Comparison of ENCODE assay signal across 8 mouse cellular contexts in the genomic region with DNA sequence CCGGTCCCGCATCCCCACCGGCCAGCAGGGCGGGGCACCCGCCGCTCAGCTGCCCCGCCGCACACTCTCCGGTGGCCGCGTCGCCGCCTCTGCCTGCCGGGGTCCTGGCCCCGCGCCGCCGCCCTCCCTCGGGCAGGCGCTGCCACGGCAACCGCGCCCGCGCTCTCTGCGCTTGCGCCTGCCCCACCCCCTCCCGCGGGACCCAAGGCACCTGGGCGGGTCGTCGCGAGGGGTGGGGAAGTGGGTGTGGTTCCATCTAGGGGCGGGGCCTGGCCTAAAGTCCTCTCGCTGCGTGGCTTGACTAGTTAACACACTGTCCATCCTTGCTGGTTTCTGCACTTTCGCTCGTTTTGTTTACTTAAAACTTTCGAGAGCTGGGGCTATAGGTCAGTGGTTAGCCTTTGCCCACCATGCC. TPM values are rescaled to one million over a fixed set of nuclear protein-coding genes. Genes with fewer than 3 reads are reported as not detected.
DNase-seq lines count a peak whose midpoint lies in the region; ATAC-seq lines count a peak whose summit lies in the region.

Gene Stx2 (minus strand): TSS at position 163 of the 415 bp plus-strand sequence.

- peaks cover 30% of the 10 kb centered on the region for H3K36me3 ChIP-seq in megakaryocyte, embryonic 14.5 days (replicated peaks; ENCODE audit: low read length)

- peak; percentile 95 to 96 for DNase-seq in adrenal gland, adult 18-20 months (ENCODE audit: low spot score in 2 of 2)
- peak; percentile 95 for DNase-seq in embryo, embryonic 10.5 days (ENCODE audit: low spot score)
- DNase-seq in gastrocnemius, postnatal 14 days: peak; percentile 92
- DNase-seq in left cerebral cortex, adult 9 months (ENCODE audit: low spot score in 2 of 2): peak; percentile 73 to 88
- peak; percentile 88 to 91 for DNase-seq in right cerebral cortex, adult 2 months (ENCODE audit: low spot score in 2 of 2)
- peak; percentile 59 for DNase-seq in urinary bladder, postnatal 10 days (ENCODE audit: low spot score)

- peak; percentile 97 for ATAC-seq in inflammation-experienced regulatory T-cells, adult 6 months

- H3K4me3 ChIP-seq in megakaryocyte, embryonic 14.5 days (replicated peaks): peak within 1 kb of the TSS; percentile 93

- H3K27me3 ChIP-seq in megakaryocyte, embryonic 14.5 days (replicated peaks): no peaks in the 10 kb centered on the region

- peaks cover 80% of the 10 kb centered on the region for H3K4me1 ChIP-seq in megakaryocyte, embryonic 14.5 days

- no peaks in the 10 kb centered on the region for H3K9me3 ChIP-seq in megakaryocyte, embryonic 14.5 days

- intact Hi-C loops in gastrocnemius, postnatal 14 days (cut with DNase I; ENCODE audit: low total_unique reads): no loop called here

RNA-seq across cellular contexts. Expression of gene Stx2, which starts in this region (rescaled TPM):
- total RNA-seq in adrenal gland, adult 18-20 months (2021): 10 to 100 TPM; 18.2 to 24.4 TPM
- 10 to 100 TPM in 1 of 2 experiments, 1 to 10 TPM in 1; 8.7 to 10.4 TPM for total RNA-seq in gastrocnemius, postnatal 14 days (2021)
- 1 to 10 TPM; 1.1 to 2.3 (median 1.9) TPM for polyA plus RNA-seq in inflammation-experienced regulatory T-cells, adult 6 months (2017; shearing (Covaris generic))
- polyA plus RNA-seq in megakaryocyte, embryonic 14.5 days (2012; ENCODE audit: insufficient read depth, low replicate concordance): 12.8 and 23.7 TPM in 2 replicates

Comparison
In these comparisons a context has a peak if more than half of its experiments do, and no peak if none do; other contexts are left out.
1. Peak in every context shown above with its lines: DNase-seq, ATAC-seq and H3K4me3 ChIP-seq.